7 mouse cellular contexts compared by ENCODE assay signal in genomic region chr2:103484617-103485401, GRCm38 (mm10). TPM values are rescaled to one million over a fixed set of nuclear protein-coding genes. Genes with fewer than 3 reads are reported as not detected.
A peak's percentile ranks its signal among the peaks of the same experiment; 100 is the strongest.
DNase-seq lines count a peak whose midpoint lies in the region; ATAC-seq lines count a peak whose summit lies in the region.

TSS of gene Cat (minus strand) at chr2:103485160.

- peak; percentile 99 for ATAC-seq in embryonic facial prominence, embryonic 12.5 days (ENCODE audit: insufficient number of reproducible peaks, insufficient read depth, low FRiP score, low TSS enrichment)
- ATAC-seq in limb, embryonic 11.5 days (ENCODE audit: insufficient number of reproducible peaks, low FRiP score, low TSS enrichment, low read depth), result peak; percentile 98
- peak; percentile 99 for ATAC-seq in midbrain, embryonic 14.5 days (ENCODE audit: low FRiP score, low TSS enrichment)

- H3K4me3 ChIP-seq in embryonic facial prominence, embryonic 12.5 days, result peak within 1 kb of the TSS; percentile 64
- H3K4me3 ChIP-seq in limb, embryonic 11.5 days (ENCODE audit: low read depth, low read length), result peak within 1 kb of the TSS; percentile 84
- H3K4me3 ChIP-seq in midbrain, embryonic 14.5 days (replicated peaks; ENCODE audit: low read depth, low read length), result peak within 1 kb of the TSS; percentile 77

- peaks cover 19% of the 10 kb centered on the region for H3K4me1 ChIP-seq in embryonic facial prominence, embryonic 12.5 days
- 0 out of 2 replicates have a peak, but pooled peaks cover 6% of the 10 kb centered on the region for H3K4me1 ChIP-seq in limb, embryonic 11.5 days (ENCODE audit: control insufficient read depth, insufficient read depth, low read length)
- H3K4me1 ChIP-seq in midbrain, embryonic 14.5 days (ENCODE audit: control insufficient read depth, insufficient read depth, low read length), result peaks cover 18% of the 10 kb centered on the region

- no peaks in the 10 kb centered on the region for H3K9me3 ChIP-seq in embryonic facial prominence, embryonic 12.5 days
- H3K9me3 ChIP-seq in limb, embryonic 11.5 days (ENCODE audit: control insufficient read depth, low read length), result no peaks in the 10 kb centered on the region
- no peaks in the 10 kb centered on the region for H3K9me3 ChIP-seq in midbrain, embryonic 14.5 days (ENCODE audit: control insufficient read depth, low read length)

- H3K36me3 ChIP-seq in embryonic facial prominence, embryonic 12.5 days, result no peaks in the 10 kb centered on the region
- H3K36me3 ChIP-seq in limb, embryonic 11.5 days (ENCODE audit: control insufficient read depth, insufficient read depth, low read length), result no peaks in the 10 kb centered on the region
- H3K36me3 ChIP-seq in midbrain, embryonic 14.5 days (ENCODE audit: control insufficient read depth, insufficient read depth, low read length), result no peaks in the 10 kb centered on the region

- DNase-seq in adrenal gland, postnatal 25 days, result peak; percentile 97
- DNase-seq in heart, adult 11 months, result peak; percentile 100
- DNase-seq in kidney, adult 18-20 months, result peak; percentile 97
- DNase-seq in limb, embryonic 11.5 days (ENCODE audit: low spot score), result peak; percentile 97
- DNase-seq in midbrain, embryonic 14.5 days, result peak; percentile 96
- peak; percentile 89 to 90 for DNase-seq in spleen, adult 18-20 months

- peak within 1 kb of the TSS; percentile 69 for H3K4me2 ChIP-seq in embryonic facial prominence, embryonic 12.5 days (replicated peaks)
- peak within 1 kb of the TSS; percentile 64 for H3K4me2 ChIP-seq in limb, embryonic 11.5 days (ENCODE audit: low read depth, severe bottlenecking)
- H3K4me2 ChIP-seq in midbrain, embryonic 14.5 days (ENCODE audit: low read length), result peak within 1 kb of the TSS; percentile 76

- under 1% methylated on average over 41 of the region's 41 CpGs for WGBS in embryonic facial prominence, embryonic 12.5 days
- WGBS in limb, embryonic 11.5 days, result under 1% methylated on average over 41 of the region's 41 CpGs
- whole genome bisulfite sequencing in midbrain, embryonic 14.5 days, result under 1% methylated on average over 41 of the region's 41 CpGs

- H3K27ac ChIP-seq in embryonic facial prominence, embryonic 12.5 days, result peak within 1 kb of the TSS; percentile 96
- H3K27ac ChIP-seq in limb, embryonic 11.5 days (replicated peaks; ENCODE audit: low read depth, low read length), result peak within 1 kb of the TSS; percentile 94
- peak within 1 kb of the TSS; percentile 95 for H3K27ac ChIP-seq in midbrain, embryonic 14.5 days (replicated peaks; ENCODE audit: low read depth, low read length)

- H3K9ac ChIP-seq in embryonic facial prominence, embryonic 12.5 days, result peak within 1 kb of the TSS; percentile 77
- peak within 1 kb of the TSS; percentile 89 for H3K9ac ChIP-seq in limb, embryonic 11.5 days (ENCODE audit: low read length)
- H3K9ac ChIP-seq in midbrain, embryonic 14.5 days (replicated peaks; ENCODE audit: low read length), result peak within 1 kb of the TSS; percentile 90

- H3K27me3 ChIP-seq in embryonic facial prominence, embryonic 12.5 days, result no peaks in the 10 kb centered on the region
- H3K27me3 ChIP-seq in limb, embryonic 11.5 days (ENCODE audit: control insufficient read depth, insufficient read depth, low read length), result no peaks in the 10 kb centered on the region
- H3K27me3 ChIP-seq in midbrain, embryonic 14.5 days (ENCODE audit: control insufficient read depth, insufficient read depth, low read length), result no peaks in the 10 kb centered on the region

RNA-seq across cellular contexts. Expression of gene Cat, which starts in this region (rescaled TPM):
- 332 and 416 TPM in 2 replicates for total RNA-seq in adrenal gland, postnatal 25 days (2021)
- polyA plus RNA-seq in embryonic facial prominence, embryonic 12.5 days (2016; fragmentation: Nextera tagmentation; extraction: Ambion mirVana), result 82.4 and 85.3 TPM in 2 replicates
- polyA plus RNA-seq in limb, embryonic 11.5 days (2014; fragmentation: Nextera tagmentation; extraction: Ambion mirVana), result 128 and 132 TPM in 2 replicates
- 84.3 and 102 TPM in 2 replicates for polyA plus RNA-seq in midbrain, embryonic 14.5 days (2014; fragmentation: Nextera tagmentation; extraction: Ambion mirVana)

Comparison
In these comparisons a context has a peak if more than half of its experiments do, and no peak if none do; other contexts are left out.
1. Peak in every context shown above with its lines: DNase-seq, ATAC-seq, H3K4me3 ChIP-seq and H3K27ac ChIP-seq.